Mouse (Mus musculus) MEL (cell line): Measurements from ENCODE around the gene Il16.

ENCODE experiments used
- MAX ChIP-seq: IDR thresholded peaks from 2 replicates; pipeline ENCODE4 v1.6.1; 2011; ENCODE audit warnings: low read length, improper control_type of control experiment
- POLR2A ChIP-seq, 2 experiments: IDR thresholded peaks; 2 replicates each; pipeline ENCODE4 v1.6.1; 2011 to 2012; ENCODE audit warnings: low read length in 2 of 2, mild to moderate bottlenecking in 2 of 2, control low read depth in 1 of 2, improper control_type of control experiment in 1 of 2, low read depth in 1 of 2, moderate library complexity in 1 of 2; ENCODE audit not compliant: control insufficient read depth in 1 of 2, insufficient read depth in 1 of 2, poor library complexity in 1 of 2

DNA sequence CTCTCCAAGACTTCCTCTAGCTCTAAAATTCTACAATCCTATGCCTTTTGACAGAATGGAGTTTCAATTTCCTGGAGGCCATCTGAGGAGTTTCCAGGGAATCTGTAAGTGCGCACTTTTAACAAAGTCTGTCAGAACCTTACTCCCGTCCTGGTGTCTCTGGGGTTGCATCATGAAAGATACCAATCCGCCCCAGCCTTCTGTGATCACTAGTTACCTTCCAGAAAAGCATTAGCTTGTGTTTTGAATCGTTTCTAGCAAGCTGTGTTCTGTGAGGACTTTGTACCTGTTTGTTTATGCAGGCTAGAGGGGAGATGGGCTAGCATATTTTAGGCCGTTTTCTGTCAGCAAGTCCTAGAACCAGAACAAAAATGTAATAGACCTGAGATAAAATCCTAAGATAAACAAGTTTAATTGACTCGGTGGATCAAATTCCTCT lies 112.8 kb downstream of the Il16 start:
- TF ChIP-seq MAX (no peak), POLR2A (IDR thresholded peaks at IDR 0.05; ENCODE audit: control insufficient read depth in 1 of 2, insufficient read depth in 1 of 2, low read depth in 1 of 2, low read length in 2 of 2, poor library complexity in 1 of 2) (no peak)
